In genomic region chr14:23854946-23855345, GRCm38 (mm10) we compare ENCODE assay signal across 16 mouse cellular contexts.
DNase-seq lines count a peak whose midpoint lies in the region; ATAC-seq lines count a peak whose summit lies in the region.
"Had no signal": no experiment of that assay in that cellular context is flagged by ENCODE, and none has a peak within 500 bp of the region (broad histone marks: within the 10 kb centered on the region; RNA-seq: fewer than 3 reads in every experiment).

No protein-coding gene starts in this region.

- ATAC-seq in kidney, embryonic 15.5 days (replicated peaks; ENCODE audit: low FRiP score): no peak
- ATAC-seq: activated CD4-positive, CD25-positive, alpha-beta regulatory T cell, adult 4 months; hindbrain, embryonic 16.5 days had no signal

- no peak overlapping the region for H3K27ac ChIP-seq in kidney, embryonic 15.5 days
- H3K27ac ChIP-seq: heart, embryonic 13.5 days; limb, embryonic 15.5 days; stomach, embryonic 15.5 days had no signal

- intact Hi-C loops in heart, postnatal 36 days (cut with DNase I): loop anchor here (5.0 kb wide), 1 partner anchor 63 kb away; no protein-coding TSS in a partner anchor

- 54% methylated on average over 2 of the region's 2 CpGs for WGBS in kidney, embryonic 15.5 days

- no peak overlapping the region for H3K9ac ChIP-seq in kidney, embryonic 15.5 days
- H3K9ac ChIP-seq: heart, embryonic 13.5 days; limb, embryonic 15.5 days; stomach, embryonic 15.5 days had no signal

- H3K36me3 ChIP-seq in kidney, embryonic 15.5 days: no peaks in the 10 kb centered on the region
- H3K36me3 ChIP-seq: heart, embryonic 13.5 days; limb, embryonic 15.5 days; stomach, embryonic 15.5 days had no signal

- no peaks in the 10 kb centered on the region for H3K4me1 ChIP-seq in kidney, embryonic 15.5 days
- H3K4me1 ChIP-seq: heart, embryonic 13.5 days; stomach, embryonic 15.5 days had no signal

- H3K4me3 ChIP-seq in kidney, embryonic 15.5 days (replicated peaks): no peak overlapping the region
- H3K4me3 ChIP-seq: heart, embryonic 13.5 days; limb, embryonic 15.5 days; myocyte; stomach, embryonic 15.5 days had no signal

- no peaks in the 10 kb centered on the region for H3K9me3 ChIP-seq in kidney, embryonic 15.5 days (replicated peaks)
- H3K9me3 ChIP-seq: heart, embryonic 13.5 days; limb, embryonic 15.5 days; stomach, embryonic 15.5 days had no signal

- no peaks in the 10 kb centered on the region for H3K27me3 ChIP-seq in kidney, embryonic 15.5 days
- H3K27me3 ChIP-seq: heart, embryonic 13.5 days; limb, embryonic 15.5 days; stomach, embryonic 15.5 days had no signal

- H3K4me2 ChIP-seq in kidney, embryonic 15.5 days: no peak overlapping the region
- H3K4me2 ChIP-seq: heart, embryonic 13.5 days; limb, embryonic 15.5 days; stomach, embryonic 15.5 days had no signal

- DNase-seq in kidney, adult 8-10 months: peak; percentile 53 to 64
- peak; percentile 67 for DNase-seq in adrenal gland, postnatal 10 days
- peak; percentile 3 to 4 for DNase-seq in heart, postnatal 36 days
- DNase-seq in lung, postnatal 36 days: peak; percentile 58
- no peak for DNase-seq in neural tube, embryonic 10.5 days (ENCODE audit: extremely low spot score, low spot score)
- no peak for DNase-seq in right cerebral cortex, postnatal 36 days (ENCODE audit: low spot score in 2 of 2)
- DNase-seq: embryo, embryonic 11 days; right cerebral cortex, adult 18-20 months; thymus, postnatal 36 days had no signal

Comparison
In these comparisons a context has a peak if more than half of its experiments do, and no peak if none do; other contexts are left out.
1. DNase-seq: peak in kidney, adult 8-10 months (2 of 2), adrenal gland, postnatal 10 days (single experiment), heart, postnatal 36 days (2 of 2) and lung, postnatal 36 days (single experiment); none in neural tube, embryonic 10.5 days (single experiment) and right cerebral cortex, postnatal 36 days (0 of 2).